Mouse (Mus musculus) adrenal gland, postnatal 10 days (tissue): ENCODE measurements around the gene Nkain4. TPM values are rescaled to one million over a fixed set of nuclear protein-coding genes. Genes with fewer than 3 reads are reported as not detected.

Experiments used
- DNase-seq: peaks from one replicate; pipeline ENCODE4 v3.0.0; 2021; ENCODE audit warnings: mixed read lengths
- long read RNA-seq, 2 experiments: library from polyadenylated mRNA; stranded (forward); transcript quantifications; one replicate each; pipeline ENCODE4 v2.0.0; 2021
- total RNA-seq, 2 experiments: library from RNA; stranded (reverse); gene quantifications; 2 replicates each; pipeline ENCODE4 v1.2.3; 2021

Nkain4 gene
- 10 to 100 TPM in 1 of 2 experiments, 1 to 10 TPM in 1; 7.6 to 10.4 TPM for total RNA-seq
- long read RNA-seq, experiment 1, transcript Nkain4-201 (7 exons, 950 nt): major isoform, 9 of 13 reads
- long read RNA-seq, experiment 1, partial matches to known transcripts: 1 of 13 reads
- long read RNA-seq, experiment 1, other reads (novel, unspliced or antisense): 3 of 13 reads
- long read RNA-seq, experiment 2, partial matches to known transcripts: 0 of 4 reads
- long read RNA-seq, experiment 2, other reads (novel, unspliced or antisense): 2 of 4 reads

GRCm38 (mm10) chr2:180954061-180955047, at the start of gene Nkain4:
TSS of gene Nkain4 (minus strand) at chr2:180954699.
- peak; percentile 32 for DNase-seq

DNA sequence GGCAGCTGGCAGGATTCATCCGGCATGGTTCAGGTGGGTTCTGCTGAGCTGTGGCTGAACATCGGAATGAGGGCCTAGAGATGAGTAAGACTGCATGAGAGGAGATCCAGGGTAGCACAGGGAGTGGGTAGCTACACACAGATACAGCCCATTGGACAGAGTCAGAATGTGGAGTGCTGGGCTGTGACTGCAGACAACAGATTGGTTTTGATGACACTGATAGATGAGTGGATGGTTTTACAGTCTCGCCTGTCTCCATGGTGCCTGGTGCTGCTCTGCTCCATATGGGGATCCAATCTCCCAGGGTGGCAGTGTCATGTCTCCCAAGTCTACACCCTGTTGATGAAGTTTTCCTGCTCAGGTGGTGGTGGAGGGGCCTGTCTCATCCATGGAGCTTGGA, 42.4 kb upstream of the Nkain4 start:
- DNase-seq: no peak

- DNase-seq: peak; percentile 48
Observed at GRCm38 (mm10) chr2:180996436-180996835, 41.9 kb upstream of the Nkain4 start.

DNA sequence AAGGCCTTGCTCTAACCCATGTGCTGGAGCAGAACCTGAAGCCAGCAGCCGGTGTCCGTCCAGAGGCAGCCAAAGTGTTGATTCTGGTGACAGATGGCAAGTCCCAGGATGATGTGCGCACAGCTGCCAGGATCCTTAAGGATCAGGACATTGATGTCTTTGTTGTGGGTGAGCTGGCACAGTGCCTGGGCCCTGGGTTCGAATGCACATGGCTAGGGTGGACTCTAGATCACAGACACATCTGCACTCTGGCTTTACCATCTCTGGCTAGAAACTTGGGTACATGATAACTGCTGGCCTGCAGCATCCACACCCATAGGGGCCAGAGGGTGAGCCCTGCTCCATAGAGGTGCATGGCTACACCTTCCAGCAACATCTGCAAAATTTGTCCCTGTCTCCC, 41.0 kb upstream of the Nkain4 start:
- DNase-seq: no peak

DNA sequence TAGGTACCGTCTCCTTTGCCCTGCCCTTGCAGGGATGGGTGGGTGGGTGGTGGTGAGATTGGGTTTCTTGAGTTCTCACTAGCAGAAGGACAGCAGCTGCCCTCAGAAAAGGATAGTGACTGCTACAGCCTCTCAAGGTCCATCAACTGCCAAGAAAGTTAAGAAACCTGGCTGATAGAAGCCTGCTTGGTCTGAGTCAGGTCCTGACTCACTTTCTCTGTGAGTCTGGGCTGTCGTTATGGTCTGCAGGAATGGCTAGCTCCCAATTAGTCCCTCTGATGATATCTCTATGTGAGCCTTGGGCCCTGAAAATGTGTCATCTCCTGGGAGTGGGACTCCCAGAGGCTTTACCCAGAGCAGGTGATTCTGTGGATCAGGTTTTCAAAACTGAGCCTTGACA, 39.9 kb upstream of the Nkain4 start:
- no peak for DNase-seq

DNA sequence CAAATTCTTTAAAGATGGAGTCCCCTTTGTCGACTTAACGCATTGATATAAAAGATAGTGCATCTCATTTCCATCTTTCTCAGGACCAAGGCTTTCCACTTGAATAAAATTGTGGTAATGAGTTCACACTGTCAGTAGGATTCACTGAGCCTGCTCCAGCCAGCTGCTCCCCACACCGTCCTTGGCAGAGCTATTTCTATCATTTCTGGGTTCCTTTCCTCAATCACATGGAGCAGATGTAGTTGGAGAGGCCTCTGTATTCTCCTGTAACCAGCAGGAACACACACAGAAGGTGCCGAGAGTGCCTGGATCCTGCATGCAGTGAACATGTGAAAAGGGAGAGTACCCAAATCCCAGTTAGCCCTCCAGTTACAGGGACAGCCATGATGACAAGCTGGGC, 35.8 kb upstream of the Nkain4 start:
- DNase-seq: no peak

DNA sequence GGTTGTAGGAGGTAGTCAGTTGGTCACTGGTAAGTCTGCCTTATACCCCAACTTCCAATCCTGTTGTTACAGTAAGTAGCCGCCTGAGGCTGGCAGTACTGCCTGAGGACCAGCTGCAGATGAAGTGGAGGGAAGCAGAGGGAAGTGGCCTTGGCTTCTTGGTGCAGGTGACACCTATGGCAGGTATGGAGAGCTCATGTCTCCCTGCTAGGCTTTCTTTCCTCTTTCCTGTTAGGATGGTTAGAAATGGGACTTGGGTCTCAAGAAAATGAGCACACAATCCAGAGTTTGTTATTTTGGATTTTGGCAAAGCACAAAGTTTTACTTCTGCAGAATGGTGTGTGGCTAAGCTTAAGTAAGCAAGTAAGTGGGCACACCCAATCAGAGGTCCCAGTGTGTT, 34.4 kb upstream of the Nkain4 start:
- DNase-seq: no peak

DNA sequence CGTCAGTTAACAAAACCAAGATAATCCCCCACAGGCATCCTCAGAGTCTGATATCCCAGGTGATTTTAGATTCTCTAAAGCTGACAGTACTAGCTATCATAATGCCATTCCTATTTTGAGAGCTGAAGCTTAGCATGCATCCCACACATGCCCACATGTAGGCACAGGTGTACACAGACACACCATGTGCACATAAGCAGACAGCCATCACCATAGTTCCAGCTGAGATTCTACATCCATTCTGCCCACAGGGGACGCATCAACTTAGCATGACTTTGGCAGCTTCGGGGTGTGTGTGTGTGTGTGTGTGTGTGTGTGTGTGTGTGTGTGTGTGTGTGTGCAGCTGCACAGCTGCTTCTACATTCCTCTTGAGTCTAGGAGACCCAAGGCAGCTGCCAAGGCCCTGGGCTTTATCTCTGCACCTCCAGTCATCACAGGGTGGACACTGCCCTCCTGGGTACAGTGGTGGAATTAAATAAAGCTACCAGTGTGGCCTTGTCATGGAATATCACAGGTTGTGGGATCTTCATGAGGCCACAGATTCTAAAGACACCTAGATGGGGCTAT, 33.9 kb upstream of the Nkain4 start:
- no peak for DNase-seq

- DNase-seq: no peak
Observed at GRCm38 (mm10) chr2:180987432-180988030, 33.0 kb upstream of the Nkain4 start.

GRCm38 (mm10) chr2:180987001-180987400, 32.5 kb upstream of the Nkain4 start:
- no peak for DNase-seq

- no peak for DNase-seq
Observed at GRCm38 (mm10) chr2:180986449-180986848, 31.9 kb upstream of the Nkain4 start, which contains the start of gene Col20a1. TSS of gene Col20a1 (plus strand) at chr2:180986535.

DNA sequence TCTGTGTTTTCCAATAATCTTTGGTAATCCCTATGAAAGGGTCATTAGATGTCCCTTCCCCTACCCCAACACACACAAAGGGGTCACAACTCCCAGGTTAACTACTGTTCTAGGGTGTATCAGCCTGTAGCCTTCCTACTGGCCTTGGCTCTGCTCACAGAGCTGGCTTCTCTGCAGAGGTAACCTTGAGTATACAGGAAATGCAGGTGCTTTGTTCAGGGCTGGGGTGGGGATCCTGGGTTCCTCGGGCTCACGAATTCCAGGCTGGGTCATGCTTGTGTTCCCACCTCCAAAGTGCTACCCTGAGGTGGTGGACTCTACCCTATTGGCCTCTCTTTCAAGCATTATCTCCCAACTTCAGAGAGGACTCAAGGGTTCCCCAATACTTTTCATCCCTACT, 31.1 kb upstream of the Nkain4 start:
- no peak for DNase-seq

DNA sequence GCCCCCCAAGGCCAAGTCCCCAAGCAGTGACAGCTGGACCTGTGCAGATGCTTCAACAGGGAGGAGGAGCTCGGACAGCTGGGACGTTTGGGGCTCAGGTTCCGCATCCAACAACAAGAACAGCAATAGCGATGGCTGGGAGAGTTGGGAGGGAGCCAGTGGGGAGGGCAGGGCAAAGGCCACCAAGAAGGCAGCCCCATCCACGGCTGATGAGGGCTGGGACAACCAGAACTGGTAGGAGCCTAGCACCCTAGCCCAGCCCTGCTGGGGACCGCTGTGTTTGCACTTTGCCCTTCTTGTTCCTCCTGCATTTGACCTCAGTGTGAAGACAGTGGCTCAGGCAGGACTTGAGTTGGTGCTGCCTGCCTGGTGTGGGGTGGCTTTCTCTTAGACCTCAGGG, 26.6 kb upstream of the Nkain4 start:
- no peak for DNase-seq

DNA sequence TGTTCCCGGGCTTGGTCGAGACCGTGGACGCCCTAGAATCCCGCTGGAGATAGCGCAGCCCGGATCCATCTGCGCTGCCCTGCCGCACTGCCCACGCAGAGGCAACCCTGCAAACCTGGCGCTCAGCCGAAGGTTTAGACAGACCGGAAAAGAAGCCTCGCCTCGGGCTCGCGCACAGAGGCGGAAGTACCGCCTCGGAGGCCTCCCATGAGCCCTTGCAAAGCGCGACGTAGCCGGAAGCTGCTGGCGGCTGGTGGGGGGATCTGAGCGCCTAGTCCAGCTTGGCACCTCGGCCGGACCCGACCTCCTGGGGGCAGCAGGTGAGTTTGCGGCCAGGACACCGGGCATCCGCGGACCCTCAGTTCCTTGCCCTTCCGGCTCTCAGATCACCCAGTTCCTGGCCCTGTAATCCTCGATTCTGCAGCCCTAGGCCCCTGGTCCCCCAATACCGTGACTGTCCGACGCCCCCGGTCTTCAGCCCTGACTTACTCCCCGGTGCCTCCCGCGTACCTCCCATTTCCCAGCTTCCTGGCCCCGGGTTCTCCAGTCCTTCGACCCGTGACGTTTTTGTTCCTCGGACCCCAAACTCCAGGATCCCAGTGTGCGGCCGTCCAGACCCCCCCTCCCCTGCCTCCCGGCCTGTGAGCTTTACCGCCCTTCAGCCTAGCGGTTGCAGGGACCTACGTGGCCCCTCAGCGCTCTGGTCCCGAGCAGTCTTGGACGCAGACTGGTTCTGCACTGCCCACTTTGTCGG, 12.7 kb upstream of the Nkain4 start, which contains the start of gene Arfgap1:
TSS of gene Arfgap1 (plus strand) at position 216 of the 754 bp plus-strand sequence.
- DNase-seq: peak; percentile 96

- no peak for DNase-seq
Observed at GRCm38 (mm10) chr2:180966092-180966882, 11.8 kb upstream of the Nkain4 start.

DNA sequence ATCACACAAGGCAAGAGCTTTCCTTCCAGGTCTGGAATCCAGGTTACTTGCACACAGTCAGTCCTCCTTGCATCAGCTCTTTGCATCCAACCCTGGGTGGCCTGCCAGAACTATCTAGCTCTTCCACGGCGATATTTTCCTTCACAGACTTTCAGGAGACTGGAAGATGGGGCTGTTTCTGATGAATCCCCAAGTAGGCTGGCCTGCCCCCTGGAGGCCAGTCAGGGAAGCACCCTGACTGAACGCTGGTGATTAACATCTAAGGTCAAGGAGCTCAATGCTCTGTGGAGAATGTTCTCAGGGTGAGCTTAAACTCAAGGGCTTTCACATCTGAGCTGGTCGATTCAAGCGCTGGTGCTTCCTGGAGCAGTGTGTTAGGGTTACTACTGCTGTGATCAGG, 9.5 kb upstream of the Nkain4 start:
- peak; percentile 87 for DNase-seq

GRCm38 (mm10) chr2:180962616-180963308, 8.3 kb upstream of the Nkain4 start:
- DNase-seq: no peak

GRCm38 (mm10) chr2:180960187-180960586, 5.7 kb upstream of the Nkain4 start:
- no peak for DNase-seq

- no peak for DNase-seq
Observed at GRCm38 (mm10) chr2:180959605-180960004, 5.1 kb upstream of the Nkain4 start.

DNA sequence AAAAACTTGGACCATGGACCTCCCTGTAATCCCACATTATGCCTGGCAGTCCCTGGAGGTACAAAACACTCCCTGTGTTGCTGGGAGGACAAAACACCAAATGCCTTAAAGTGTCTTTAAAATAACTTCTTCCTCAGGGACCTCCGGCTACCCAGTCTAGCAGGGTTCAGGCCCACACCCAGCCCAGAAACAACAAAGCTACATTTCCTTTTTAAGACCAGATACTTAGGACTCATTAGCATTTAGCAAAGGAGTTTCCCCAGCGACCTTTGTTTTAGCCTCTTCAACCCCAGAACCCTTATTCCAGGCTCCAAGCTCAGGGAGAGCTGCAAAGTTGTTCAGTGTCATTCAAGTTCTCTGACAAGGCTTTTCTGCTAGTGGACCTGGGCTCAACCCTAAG, 861 bp downstream of the Nkain4 start:
- DNase-seq: no peak
